Mouse (Mus musculus): ENCODE measurements around the gene Chad. TPM values are rescaled to one million over a fixed set of nuclear protein-coding genes. Genes with fewer than 3 reads are reported as not detected.

Gene Chad
- polyA plus RNA-seq, 3 experiments from 2014 or later: 0.43 to 0.69 (median 0.47) TPM

DNA sequence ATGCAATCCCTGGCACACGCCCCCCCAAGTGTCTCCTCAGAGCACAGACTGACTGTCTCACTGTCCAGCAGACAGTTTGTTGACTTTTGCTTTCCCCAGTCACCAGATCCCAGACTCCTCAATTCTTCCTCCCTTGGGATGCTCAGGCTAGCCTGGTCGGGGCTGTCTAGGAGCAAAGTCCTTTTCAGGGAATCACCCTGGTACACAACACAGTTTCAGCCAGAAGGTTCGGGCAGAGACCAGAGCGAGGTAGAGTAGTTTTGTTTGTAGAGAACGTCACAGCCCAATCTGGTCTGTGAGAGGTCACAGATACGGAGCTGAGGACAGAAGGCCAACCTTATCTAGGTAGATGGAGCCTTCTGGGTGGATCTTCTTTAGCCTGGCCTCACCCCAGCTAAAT, 1.7 kb downstream of the Chad start:
- ATAC-seq: no peak

DNA sequence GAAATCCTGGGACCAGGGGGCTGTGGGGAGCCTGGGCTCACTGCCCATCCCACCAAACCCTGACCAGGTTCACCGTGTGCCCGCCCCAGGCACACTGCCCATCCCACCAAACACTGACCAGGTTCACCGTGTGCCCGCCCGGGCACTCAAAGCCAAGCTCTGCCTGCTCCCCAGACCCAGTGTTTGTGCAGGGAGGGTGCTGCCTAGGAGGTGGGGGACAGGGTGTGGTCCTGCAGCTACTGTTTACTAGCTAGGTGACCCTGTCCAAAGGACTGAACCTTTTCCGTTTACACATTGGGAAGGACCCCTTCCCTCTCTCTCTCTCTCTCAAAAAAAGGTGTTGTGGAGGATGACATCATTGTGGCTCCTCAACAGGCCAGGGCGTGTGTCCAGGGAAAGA, 2.5 kb downstream of the Chad start:
- no peak for ATAC-seq

DNA sequence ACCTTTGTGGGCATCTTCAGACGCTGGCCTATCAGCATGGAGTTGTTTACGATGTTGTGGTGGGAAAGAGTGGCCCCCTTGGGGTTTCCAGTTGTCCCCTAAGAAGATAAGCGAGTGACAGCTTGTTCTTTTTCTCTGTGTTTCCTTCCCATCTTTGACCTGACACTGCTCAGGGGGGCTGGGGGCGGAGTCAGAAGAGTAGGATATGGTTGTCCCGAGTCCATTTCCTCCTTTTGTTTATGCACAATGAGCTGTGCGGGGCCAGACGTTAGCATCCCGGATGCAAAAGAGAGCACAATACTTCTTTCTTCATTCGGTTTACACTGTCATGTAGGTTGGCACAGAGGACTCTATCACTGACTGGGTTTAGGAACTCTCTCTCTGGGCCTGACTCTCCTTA, 5.8 kb downstream of the Chad start:
- ATAC-seq: no peak

DNA sequence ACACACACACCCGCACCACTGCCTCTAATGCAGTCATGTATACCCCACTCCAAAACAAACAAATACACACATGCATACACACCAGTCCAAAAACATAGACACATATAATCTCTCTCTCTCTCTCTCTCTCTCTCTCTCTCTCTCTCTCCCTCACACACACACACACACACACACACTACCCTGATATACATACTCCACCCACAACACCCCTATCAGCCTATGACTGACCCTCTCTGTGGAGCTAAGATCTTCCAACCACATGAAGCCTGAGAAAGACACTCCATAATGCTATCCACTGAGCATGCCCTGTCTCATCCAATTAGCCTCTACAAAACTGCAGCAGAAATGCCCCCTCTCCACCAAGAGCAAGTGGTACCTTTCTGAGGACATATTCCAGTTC, 7.0 kb downstream of the Chad start:
- ATAC-seq: no peak

DNA sequence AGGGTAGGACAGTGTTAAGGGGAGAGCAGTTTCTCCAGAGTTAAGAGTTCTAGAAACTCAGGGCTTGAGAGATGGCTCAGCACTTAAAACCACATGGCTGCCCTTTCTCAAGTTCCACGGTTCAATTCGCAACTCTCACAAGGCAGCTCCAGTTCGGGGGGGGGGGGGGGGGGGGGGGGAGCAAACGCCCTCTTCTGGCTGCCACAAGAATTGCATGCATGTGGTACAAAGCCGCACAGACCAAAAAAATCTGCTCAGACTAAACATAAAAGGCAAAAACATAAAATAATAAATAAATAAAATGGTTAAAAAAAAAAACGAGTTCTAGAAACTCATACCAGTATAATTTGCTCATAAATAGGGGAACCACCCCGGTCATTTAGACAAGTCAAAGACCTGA, 9.7 kb downstream of the Chad start:
- ATAC-seq: no peak

DNA sequence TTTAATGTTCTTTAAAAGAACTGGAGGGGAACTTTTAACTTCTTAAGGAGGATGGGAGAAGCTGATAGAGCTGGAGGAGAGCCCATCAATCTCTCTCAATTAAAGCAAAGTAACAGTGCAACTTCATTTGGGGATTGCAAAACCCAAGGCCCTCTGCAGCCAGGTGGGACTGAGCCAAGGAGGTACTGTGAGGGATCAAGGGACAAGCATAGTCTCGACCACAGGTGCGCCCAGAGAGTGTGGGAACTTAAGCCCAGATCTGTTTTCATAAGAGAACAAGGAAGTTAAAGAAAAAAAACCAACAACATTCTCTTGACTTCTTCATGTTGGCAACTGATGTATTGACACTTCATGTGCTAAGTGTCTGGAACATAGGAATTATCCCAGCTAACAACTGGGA, 10.2 kb downstream of the Chad start:
- ATAC-seq: no peak

DNA sequence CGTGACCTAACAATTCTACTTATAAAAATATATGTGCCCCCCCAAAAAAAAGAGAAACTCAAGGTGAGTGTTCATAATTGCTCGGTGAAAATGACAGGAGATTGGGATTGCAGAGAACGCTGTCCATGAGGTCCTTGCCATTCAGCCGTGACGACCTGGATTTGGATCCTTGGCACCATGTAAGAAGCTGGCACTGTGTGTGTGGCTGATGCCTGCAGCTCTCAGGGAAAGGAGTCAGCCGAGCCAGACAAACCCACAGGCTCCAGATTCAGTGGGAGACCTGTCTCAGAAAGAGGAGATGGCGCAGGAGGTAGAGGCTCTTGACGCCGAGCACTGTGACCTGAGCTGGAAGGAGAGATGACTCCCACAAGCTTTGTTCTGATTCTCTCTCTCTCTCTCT, 11.5 kb downstream of the Chad start:
- ATAC-seq: no peak

DNA sequence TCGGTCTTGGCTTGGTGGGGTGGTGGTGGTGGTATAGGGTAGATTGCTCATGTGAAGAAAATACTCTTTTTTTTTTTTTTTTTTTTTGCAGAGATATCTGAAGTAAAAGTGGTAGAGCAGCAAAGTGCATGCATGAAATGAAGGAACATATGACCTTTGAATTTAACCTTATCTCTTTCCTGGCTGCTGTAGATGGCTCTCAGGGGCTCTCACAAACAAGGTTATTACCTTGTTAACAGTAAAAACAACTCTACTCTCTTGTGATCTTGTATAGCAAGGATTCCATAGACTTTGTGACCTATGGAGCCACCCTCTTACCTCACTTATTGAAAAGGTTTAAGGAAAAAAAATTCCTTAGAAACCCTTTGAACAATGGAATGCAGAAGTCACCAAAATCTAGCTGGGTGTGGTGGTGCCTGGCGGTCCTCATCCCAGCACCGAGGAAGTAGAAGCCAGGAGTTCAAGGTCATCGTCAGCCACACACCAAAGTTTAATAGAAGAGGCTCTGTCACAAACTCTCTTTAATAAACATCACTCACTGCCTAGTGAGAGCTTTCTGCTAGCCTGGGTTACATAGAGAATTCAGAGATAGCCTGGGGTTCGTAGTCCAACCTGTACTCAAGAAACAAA, 15.4 kb downstream of the Chad start:
- ATAC-seq: no peak

DNA sequence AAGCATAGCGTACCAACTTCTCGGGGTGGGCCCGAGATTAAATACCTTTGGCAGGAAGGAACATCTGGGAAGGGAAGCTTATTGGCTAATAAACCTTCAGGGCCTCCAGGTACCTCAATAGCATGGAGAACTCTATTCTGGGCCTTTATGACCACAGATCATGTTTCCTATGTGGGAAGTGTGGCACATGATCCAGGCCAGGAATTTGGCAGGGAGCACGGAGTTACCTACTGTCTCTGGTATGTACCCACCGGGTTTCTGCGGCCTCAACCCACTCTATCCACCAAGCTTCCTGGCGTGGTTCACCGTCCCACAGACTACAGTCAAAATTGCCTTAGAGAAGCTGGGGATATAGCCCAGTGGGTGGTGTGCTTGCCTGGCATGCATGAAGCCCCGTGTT, 20.2 kb downstream of the Chad start:
- ATAC-seq: no peak

DNA sequence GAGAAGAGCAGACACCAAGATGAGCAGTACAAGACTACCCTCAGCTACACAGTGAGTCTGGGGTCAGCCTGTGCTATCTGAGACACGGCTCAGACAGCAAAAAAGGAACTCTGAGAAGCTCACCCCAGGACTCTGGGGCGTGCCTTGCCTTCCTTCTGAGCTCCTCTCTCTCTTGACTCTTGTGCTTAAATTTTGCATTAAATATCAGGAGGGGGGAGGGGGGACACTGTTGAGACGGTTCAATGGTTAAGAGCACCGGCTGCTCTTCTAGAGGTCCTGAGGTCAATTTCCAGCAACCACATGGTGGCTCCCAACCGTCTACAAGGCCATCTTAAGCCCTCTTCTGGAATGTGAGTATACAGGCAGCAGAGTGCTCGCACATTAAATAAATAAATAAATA, 22.7 kb downstream of the Chad start:
- ATAC-seq: no peak

DNA sequence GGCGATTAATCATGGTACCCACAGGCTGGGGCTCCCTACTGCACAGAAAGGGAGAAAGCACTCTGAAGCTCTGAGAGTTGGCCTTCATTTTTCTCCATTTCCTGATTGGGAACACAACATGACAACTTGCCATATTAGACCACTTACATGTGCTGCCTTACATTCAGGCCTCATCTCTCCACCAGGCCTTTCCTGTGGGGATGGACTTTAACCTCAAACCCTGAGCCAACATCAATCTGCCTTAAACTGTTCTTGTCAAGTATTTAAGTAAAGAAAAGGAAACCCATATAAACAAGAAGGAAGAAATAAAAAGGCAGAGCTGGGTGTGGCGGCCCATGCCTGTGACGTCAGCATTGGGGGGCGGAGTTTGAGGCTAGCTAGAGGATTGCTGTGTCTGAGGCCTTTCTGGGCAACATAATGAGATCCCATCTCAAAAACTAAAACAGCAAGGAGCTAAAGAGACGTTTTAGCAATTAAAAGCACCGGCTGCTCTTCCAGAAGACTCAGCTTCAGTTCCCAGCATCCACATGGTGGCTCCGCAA, 31.5 kb downstream of the Chad start:
- ATAC-seq: no peak

DNA sequence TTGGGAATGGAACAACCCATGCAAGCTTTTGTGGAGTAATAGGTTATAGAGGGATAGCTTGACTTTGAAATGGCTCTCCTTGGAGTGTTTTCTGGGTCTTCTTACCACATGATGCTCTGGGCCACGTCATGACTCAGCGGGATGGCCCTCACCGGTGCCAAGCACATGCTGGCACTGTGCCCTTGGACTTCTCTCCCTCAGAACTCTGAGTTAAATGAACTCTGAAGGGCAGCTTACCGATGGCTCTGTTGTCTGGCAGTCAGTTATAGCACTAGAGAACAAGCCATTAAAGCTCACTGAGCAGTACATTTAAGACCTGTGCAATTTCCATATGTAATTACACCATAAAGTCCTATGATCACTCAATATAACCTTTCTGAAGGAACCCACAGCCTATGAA, 32.5 kb downstream of the Chad start:
- ATAC-seq: no peak

DNA sequence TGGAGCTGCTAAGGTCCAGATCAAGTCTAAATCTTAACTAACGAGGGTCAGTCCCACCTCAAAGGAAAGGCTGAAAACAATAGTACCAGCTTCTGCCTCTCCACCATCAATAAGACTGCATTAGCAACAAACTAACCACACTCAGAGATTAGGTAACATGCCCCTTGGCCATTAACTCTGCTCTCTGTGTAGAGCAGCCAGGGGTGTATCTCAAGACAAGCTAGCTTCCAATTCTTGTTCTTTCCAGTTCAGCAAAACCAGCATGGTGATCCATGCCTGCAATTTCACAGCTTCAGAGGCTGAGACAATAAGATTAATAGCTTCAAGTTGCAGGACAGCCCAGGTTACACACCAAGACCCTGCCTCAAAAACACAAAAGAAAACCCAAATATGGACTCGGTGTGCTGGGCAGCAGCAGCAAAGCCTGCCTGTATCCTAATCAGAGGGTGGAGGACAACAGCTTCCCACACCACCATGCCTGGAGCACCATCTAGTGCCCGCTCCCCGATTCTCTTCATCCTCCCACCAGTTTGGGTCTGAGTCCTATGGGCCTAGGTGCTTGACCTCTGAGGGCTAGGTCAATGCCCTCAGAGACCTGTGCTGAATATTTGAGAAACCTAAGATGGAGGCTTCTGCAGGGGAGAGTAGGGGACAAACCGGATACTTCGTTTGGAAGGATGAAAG, 33.7 kb downstream of the Chad start:
- no peak for ATAC-seq

DNA sequence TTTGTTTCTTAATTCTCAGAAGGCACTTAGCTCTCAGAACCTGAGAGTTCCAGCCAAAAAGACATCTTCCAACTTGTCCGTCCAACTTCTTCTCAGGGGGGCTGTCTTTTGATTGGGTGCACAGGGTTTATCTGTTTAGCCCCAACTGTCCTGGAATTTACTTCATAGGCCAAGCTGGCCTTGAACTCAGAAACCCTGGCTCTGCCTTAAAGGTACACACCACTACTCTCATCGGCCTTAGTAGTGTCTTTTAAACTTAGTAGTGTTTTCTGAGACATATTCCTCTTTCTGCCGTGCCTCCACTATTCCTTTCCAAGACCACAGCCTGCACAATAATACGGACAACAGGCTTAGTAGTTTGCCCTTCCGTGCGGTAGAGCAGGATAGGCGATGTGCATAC, 35.6 kb downstream of the Chad start:
- ATAC-seq: no peak

DNA sequence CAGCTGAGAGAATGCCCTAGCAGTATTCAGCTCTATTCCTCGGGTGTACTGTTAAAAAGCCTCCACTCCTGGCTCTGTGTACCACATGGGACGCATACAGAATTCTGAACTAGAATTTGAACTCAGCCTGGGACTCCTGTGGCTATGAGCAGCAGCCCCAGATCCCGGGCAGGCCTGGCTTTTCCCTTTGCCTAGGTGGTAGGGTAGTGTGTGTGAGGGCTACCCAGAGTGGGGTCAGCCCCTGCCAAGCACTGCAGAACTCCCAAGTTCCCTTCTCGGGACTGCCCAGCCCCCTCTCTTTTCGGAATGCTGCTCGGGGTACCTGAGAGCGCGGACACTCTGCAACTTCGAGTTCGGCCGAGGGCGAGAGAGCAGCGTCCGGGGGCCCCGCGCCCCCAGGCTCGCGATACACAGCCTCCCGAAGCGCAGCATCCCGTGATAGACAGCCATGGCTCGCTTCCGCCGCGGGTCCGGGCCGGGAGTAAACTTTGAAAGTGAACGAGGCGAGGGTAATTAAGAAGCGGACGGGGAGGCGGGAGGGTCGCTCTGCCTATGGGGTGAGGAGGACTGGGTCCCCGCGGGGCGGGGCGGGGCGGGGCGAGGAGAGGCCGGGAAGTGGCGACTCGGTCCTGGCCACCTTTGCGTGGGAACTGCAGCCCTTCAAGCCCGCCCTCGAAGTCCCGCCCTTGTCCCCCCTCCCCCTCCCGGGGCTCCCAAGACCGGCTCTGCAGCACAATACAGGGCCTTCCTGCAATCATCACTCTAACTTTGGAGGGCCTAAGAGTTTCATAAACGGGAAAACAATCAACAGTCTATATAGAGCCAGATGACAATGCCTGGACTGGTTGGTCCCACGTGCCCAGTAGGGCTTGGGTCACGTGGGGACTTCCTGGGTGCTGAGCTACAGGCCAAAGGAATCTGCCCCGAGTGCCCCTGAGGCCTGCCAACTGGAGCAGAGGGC, 36.8 kb downstream of the Chad start, which contains the start of gene Acsf2:
Acsf2 (minus strand) TSS at position 551 of the 961 bp plus-strand sequence.
- peak; percentile 85 for ATAC-seq

DNA sequence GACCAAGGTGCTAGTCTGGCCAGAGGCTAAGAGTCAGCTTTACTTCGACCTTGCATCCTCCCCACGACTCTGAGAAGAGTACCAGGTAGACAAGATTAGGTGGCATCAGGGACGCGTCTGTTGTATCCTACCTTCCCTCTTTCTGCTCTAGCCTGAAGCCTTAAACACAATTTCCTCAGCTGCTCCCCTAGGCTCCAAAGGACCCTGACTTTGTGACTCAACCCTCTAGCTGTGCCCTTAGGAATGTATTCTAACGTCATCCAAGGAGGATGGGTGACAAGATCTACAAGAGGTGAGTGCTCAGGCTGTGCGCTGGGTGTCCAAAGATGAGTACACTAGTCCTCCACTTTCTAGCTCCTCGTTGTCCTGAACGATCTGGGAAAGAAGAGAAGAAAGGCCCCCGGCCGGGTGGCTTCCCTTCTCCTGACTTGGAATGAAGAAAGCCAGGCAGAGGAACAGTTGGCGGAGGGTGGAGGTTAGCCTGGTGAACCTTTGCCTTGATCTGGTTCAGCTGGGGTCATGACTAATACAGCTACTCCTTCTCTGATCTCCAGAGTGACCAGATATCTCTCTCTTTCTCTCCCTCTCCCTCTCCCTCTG, 37.6 kb downstream of the Chad start:
- ATAC-seq: no peak

DNA sequence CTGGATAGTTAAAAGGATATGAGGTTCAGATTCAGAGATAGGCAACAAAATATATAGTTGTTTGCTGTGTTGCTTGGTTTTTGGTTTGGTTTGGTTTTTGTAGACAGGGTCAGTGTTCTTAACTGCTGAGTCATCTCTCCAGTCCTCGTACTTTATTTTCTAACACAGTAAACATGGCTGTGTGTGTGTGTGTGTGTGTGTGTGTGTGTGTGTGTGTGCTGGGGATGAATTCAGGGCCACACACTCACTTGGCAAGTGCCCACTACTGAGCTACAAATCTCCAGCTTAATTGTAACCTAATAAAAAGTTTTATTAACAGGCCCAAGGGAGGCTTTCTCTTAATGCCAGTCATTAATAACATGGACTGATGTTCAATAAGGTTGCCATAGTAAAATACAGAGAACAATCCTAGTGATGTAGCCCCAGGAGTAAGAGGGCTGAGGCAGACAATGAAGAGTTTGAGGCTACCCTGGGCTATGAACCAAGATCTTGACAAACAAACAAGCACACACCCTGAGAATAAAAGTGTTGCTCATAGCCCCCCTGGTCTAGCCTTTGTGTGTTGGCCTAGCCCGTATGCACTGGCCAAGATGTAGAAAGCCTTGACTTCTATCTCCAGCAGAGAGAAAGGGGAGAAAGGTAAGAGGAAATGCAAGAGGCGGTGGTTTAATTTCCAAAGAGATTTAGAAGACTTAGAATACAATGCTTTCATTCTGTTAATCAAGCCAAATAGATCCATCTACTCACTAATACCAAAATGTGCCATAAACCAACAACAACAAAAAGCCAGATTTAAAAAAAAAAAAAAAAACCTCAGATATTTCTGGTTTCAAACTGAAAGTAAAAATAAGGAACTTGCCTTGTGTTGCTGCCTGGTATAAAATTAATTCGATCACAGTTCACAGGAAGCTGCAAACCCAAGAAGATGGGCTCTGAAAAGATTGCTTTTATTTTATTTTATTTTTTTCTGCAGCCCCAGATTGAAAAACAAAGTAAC, 46.2 kb downstream of the Chad start:
- no peak for ATAC-seq

DNA sequence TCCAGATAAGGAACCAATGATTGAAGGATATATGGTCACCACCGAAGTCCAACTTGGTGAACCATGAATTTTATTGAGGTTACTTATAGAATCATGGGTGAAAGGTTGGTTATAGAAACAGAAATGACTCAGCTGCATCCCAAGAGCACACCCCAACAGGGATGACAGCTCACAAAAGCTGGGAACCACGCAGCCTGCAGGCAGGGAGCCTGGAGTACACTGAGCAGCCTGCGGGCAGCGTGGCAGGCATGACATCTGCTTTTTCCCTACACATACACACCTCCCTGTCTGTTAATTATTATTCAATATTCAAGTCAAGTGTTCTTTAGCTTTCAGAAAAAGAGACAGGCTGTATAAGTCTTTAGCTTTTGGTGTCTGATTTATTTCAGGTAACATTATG, 49.8 kb downstream of the Chad start:
- no peak for ATAC-seq

DNA sequence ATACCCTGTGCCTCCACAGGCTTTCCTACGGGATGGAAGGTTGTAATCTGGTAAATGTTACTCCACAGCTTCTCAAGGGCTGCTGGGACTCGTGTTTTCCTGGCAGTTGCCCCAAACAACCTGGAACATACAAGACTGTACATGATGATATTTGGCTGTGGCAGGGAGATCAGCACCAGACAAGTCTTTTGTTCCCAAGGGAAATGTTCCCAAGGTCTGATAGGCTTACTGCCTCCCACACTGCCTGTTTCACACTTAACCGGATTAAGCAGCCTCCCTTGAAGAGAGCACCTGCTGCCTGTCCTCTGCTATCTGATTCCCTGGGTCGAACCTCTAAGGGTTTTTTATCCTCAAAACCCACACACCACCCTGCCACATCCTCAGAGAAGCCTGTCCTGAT, 50.6 kb downstream of the Chad start:
- no peak for ATAC-seq

DNA sequence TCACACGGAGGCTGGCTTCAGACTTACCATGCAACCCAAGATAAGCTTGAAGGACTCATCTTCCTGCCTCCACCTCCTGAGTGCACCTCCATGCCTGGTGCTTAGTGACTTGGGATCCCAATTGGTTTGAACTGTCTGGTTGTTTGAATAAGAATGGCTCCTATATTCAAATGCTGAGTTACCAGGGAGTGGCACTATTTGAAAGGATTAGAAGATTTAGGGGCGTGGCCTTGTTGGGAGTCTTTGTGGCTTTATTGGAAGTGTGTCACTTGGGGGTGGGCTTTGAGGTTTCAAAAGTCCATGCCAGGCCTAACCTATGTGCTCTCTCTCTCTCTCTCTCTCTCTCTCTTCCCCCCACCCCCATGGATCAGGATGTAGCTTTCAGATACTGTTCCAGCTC, 52.8 kb downstream of the Chad start:
- no peak for ATAC-seq

All from inflammation-experienced regulatory T-cells, adult 6 months (primary cell).